Mouse (Mus musculus) kidney, postnatal 0 days (tissue): ENCODE measurements around the gene Sgsm3. TPM values are rescaled to one million over a fixed set of nuclear protein-coding genes. Genes with fewer than 3 reads are reported as not detected.

Experiments used
- ATAC-seq: fragments of 200-750 bp; cut with Nextera tagmentation; replicated peaks from 2 replicates; pipeline ENCODE4 v1.8.0; 2017; ENCODE audit warnings: low read depth, moderate number of reproducible peaks, moderate TSS enrichment, moderate library complexity; ENCODE audit not compliant: low FRiP score
- DNase-seq: peaks from one replicate; pipeline ENCODE4 v3.0.0-alpha.2; 2016; ENCODE audit warnings: low spot score
- H3K27ac ChIP-seq: fragments of 300-500 bp; sonication (generic); 2 replicates; pipeline ENCODE4 v1.5.1; 2014; ENCODE audit warnings: mild to moderate bottlenecking
- H3K27me3 ChIP-seq: fragments of 300-500 bp; sonication (generic); 2 replicates; pipeline ENCODE4 v1.6.1; 2014; ENCODE audit warnings: low read length, mixed read lengths; ENCODE audit not compliant: insufficient read depth
- H3K36me3 ChIP-seq: fragments of 300-500 bp; sonication (generic); 2 replicates; pipeline ENCODE4 v1.6.1; 2014; ENCODE audit warnings: low read length, mixed read lengths; ENCODE audit not compliant: insufficient read depth
- H3K4me1 ChIP-seq: fragments of 300-500 bp; sonication (generic); replicated peaks from 2 replicates; pipeline ENCODE4 v1.6.1; 2014; ENCODE audit warnings: antibody characterized with exemption, low read length, mixed read lengths; ENCODE audit not compliant: insufficient read depth
- H3K4me2 ChIP-seq: fragments of 300-500 bp; sonication (generic); 2 replicates; pipeline ENCODE4 v1.6.1; 2014; ENCODE audit warnings: mild to moderate bottlenecking, low read length, moderate library complexity, mixed read lengths
- H3K4me3 ChIP-seq: fragments of 300-500 bp; sonication (generic); replicated peaks from 2 replicates; pipeline ENCODE4 v1.5.1; 2014; ENCODE audit warnings: low read depth, low read length
- H3K9ac ChIP-seq: fragments of 300-500 bp; sonication (generic); 2 replicates; pipeline ENCODE4 v1.6.1; 2014; ENCODE audit warnings: low read depth, low read length
- H3K9me3 ChIP-seq: fragments of 300-500 bp; sonication (generic); replicated peaks from 2 replicates; pipeline ENCODE4 v1.6.1; 2016; ENCODE audit warnings: low read length, inconsistent platforms, mixed read lengths
- CTCF ChIP-seq: IDR thresholded peaks from 2 replicates; pipeline ENCODE4 v1.5.1; 2016; ENCODE audit warnings: antibody characterized with exemption, low read depth, mild to moderate bottlenecking, moderate library complexity
- WGBS: fragments of 180-500 bp; shearing (Covaris S2); extraction: QIAGEN DNeasy Blood & Tissue Kit; methylation state at CpG from one replicate; pipeline ENCODE4 v1.1.7; 2014; 5-methylcytosine and 5-hydroxymethylcytosine counted together
- polyA plus RNA-seq: library from polyadenylated mRNA; unstranded; fragments of >200 nt; fragmentation: Nextera tagmentation; extraction: Ambion mirVana; gene quantifications from 2 replicates; pipeline ENCODE4 v1.2.1, GENCODE M21; 2015

Sgsm3 gene
- polyA plus RNA-seq, 1 experiment from 2014 or later = 20.1 TPM

DNA sequence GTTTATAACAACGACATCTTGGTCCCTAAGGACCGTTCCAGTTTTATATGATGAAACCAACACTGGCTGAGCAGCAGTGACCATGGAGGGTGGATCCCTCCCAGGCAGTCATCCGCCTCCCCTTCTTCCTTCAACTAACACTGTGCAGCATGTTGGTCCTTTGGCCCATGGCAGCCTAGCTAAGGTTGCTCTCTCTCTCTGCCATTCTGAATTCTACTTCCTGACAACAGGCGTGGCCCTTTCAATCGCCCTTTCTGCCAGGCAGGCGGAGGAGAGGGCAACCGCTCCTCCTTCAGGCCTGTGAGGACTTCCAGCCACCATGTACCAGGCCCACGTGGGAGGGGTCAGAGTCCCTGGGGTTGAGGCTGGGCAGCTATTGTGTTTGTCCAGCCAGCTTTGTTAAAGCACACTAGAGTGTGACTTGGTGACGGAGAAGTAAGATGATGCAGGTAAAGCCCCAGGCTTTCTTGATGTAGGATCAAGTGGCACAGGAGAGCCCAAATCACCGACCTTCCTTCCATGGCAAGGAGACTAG is 53.4 kb downstream of the Sgsm3 start:
- Histone ChIP-seq H3K4me2 (no peak overlapping the region), H3K27ac (no peak overlapping the region), H3K4me3 (no peak overlapping the region), H3K4me1 (peaks cover 20% of the 10 kb centered on the region; the same call in 1 of the 2 replicates), H3K36me3 (no peaks in the 10 kb centered on the region), H3K27me3 (no peaks in the 10 kb centered on the region), H3K9ac (no peak overlapping the region), H3K9me3 (no peaks in the 10 kb centered on the region)
- WGBS = 60% methylated on average over 10 of the region's 10 CpGs
- no peak for TF ChIP-seq CTCF
- DNase-seq (no peak), ATAC-seq (no peak)

DNA sequence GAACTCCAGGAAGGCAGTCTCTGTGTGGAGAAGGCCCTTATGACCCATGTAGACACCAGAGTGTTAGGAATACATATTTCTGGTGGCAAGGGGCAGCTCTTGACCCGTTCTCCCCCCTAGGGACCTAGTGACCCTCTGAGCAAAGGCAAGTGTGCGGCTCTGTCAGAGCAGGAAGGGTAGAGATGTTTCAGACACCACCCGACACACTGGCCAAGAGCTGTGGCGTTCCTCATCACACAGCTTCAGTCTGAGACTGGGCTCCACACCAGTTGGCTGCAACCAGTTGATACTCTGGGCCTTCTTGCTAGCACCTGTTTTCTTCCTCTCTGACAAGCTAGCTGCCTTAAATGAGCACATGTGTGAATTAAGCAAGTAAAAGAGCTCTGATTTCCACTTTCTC is 54.0 kb downstream of the Sgsm3 start:
- no peak overlapping the region for H3K9ac ChIP-seq
- H3K4me1 ChIP-seq = peaks cover 20% of the 10 kb centered on the region; the same call in 1 of the 2 replicates
- no peak overlapping the region for H3K4me3 ChIP-seq
- no peak overlapping the region for H3K4me2 ChIP-seq
- DNase-seq (no peak), ATAC-seq (no peak)
- no peaks in the 10 kb centered on the region for H3K36me3 ChIP-seq
- 74% methylated on average over 4 of the region's 4 CpGs for WGBS
- H3K27me3 ChIP-seq = no peaks in the 10 kb centered on the region
- no peak for TF ChIP-seq CTCF
- H3K9me3 ChIP-seq = no peaks in the 10 kb centered on the region
- no peak overlapping the region for H3K27ac ChIP-seq

GRCm38 (mm10) chr15:81032941-81033629 is 55.5 kb downstream of the Sgsm3 start:
- ATAC-seq (no peak; the same call in 1 of the 2 replicates), DNase-seq (no peak)
- no peak overlapping the region for H3K9ac ChIP-seq
- no peak overlapping the region for H3K27ac ChIP-seq
- no peaks in the 10 kb centered on the region for H3K36me3 ChIP-seq
- no peaks in the 10 kb centered on the region for H3K27me3 ChIP-seq
- 25% methylated on average over 9 of the region's 9 CpGs for WGBS
- peaks cover 17% of the 10 kb centered on the region; the same call in 1 of the 2 replicates for H3K4me1 ChIP-seq
- no peak for TF ChIP-seq CTCF
- H3K4me3 ChIP-seq = no peak overlapping the region
- H3K9me3 ChIP-seq = no peaks in the 10 kb centered on the region
- H3K4me2 ChIP-seq = no peak overlapping the region

DNA sequence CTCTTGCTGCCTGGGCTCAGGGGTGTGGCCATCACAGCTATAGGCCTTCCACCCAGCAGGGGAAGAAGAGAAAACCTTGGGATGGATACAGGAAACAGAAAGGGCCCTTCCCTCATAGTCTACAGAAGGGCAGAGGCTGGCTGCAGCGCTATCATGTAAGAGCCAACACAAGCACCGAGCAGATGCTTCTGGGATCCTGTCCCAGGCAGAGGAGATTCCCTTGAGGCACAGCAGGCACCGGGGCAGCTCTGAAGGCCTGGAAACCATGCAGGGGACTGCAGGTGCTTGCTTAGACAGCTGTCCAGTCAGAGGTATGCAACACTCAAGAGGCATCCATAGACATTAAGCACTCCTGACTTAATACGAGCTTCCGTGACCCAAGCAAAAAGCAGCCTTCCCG is 56.6 kb downstream of the Sgsm3 start:
- H3K4me2 ChIP-seq = no peak overlapping the region
- no peak overlapping the region for H3K27ac ChIP-seq
- no peaks in the 10 kb centered on the region for H3K36me3 ChIP-seq
- H3K9ac ChIP-seq = no peak overlapping the region
- DNase-seq (no peak), ATAC-seq (no peak)
- no peak overlapping the region for H3K4me3 ChIP-seq
- 74% methylated on average over 6 of the region's 6 CpGs for WGBS
- H3K9me3 ChIP-seq = no peaks in the 10 kb centered on the region
- no peak for TF ChIP-seq CTCF
- no peaks in the 10 kb centered on the region for H3K27me3 ChIP-seq
- H3K4me1 ChIP-seq = peaks cover 16% of the 10 kb centered on the region; the same call in 1 of the 2 replicates

DNA sequence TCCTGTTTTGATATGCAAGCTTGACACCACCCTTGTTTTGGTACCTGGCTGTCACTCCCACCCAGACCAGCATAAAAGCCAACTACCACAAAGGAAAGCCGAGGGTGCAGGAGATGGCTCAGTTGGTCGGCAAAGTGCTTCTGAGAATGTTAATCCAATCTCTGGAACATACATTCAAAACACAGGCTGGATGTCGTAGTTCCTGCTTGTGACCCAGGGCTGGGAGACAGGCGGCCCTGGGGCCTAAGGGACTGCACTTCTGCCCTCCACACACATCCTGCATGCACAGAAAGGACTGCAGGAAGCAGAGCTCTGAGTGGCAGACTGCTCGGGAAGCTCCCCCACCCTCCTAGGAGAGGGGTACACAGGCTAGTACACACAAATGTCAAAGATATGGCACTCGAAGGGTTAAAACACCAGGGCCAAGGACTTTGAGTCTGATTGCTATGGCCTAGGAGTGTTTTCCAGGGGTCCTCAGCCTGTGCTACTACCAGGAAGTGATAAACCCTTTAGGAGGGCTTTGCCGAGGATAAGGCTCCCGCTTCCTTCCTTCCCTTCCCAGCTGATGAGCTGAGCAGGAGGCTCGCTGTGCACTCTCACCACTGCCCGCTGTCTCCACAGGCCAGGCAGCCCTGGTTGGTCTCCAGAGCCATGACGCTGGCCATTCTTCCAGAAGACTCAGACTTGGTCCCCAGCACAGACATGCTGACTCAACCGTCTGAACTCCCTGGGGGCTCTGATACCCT is 58.0 kb downstream of the Sgsm3 start:
- ATAC-seq = no peak
- DNase-seq = no peak
- no peaks in the 10 kb centered on the region for H3K9me3 ChIP-seq
- no peak overlapping the region for H3K27ac ChIP-seq
- no peaks in the 10 kb centered on the region for H3K36me3 ChIP-seq
- peaks cover 16% of the 10 kb centered on the region; the same call in 1 of the 2 replicates for H3K4me1 ChIP-seq
- no peak for TF ChIP-seq CTCF
- H3K27me3 ChIP-seq = no peaks in the 10 kb centered on the region
- H3K9ac ChIP-seq = no peak overlapping the region
- H3K4me2 ChIP-seq = no peak overlapping the region
- WGBS = 52% methylated on average over 12 of the region's 12 CpGs
- no peak overlapping the region for H3K4me3 ChIP-seq

DNA sequence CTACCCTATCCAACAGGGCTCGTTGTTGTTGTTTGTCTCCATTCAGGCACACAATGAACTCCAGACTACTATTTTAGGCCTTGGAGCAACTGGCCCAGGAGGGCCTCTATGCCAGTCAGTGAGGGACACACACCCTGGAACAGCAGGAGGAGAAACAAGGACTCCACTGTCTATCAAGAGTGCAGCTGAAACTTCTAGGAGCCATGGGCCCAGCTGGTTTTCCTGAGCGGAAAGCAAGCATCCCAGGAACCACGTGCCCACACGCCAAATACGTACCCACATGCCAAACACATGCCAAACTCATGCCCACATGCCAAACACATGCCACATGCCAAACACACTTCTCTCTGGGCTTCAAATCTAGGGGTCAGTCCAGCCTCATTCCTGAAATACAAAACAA is 60.9 kb downstream of the Sgsm3 start:
- WGBS = 92% methylated on average over 5 of the region's 5 CpGs
- no peak for TF ChIP-seq CTCF
- no peaks in the 10 kb centered on the region for H3K9me3 ChIP-seq

More for the DNA sequence above, 60.9 kb downstream of the Sgsm3 start:
- ATAC-seq = no peak
- DNase-seq = no peak
- Histone ChIP-seq H3K36me3 (no peaks in the 10 kb centered on the region), H3K4me3 (no peak overlapping the region), H3K4me2 (no peak overlapping the region), H3K27ac (no peak overlapping the region), H3K27me3 (no peaks in the 10 kb centered on the region), H3K9ac (no peak overlapping the region), H3K4me1 (peaks cover 19% of the 10 kb centered on the region; the same call in 1 of the 2 replicates)
